Mouse (Mus musculus): Measurements from ENCODE around the gene Cryba4.

The Cryba4 gene

GRCm38 (mm10) chr5:112240761-112241160 lies 11.6 kb downstream of the Cryba4 start:
- DNase-seq (ENCODE audit: extremely low read depth, insufficient read length, low spot score), result peak; percentile 69

GRCm38 (mm10) chr5:112238781-112239482 lies 13.4 kb downstream of the Cryba4 start:
- no peak for DNase-seq (ENCODE audit: extremely low read depth, insufficient read length, low spot score)

- no peak for DNase-seq (ENCODE audit: extremely low read depth, insufficient read length, low spot score)
Measured at GRCm38 (mm10) chr5:112237866-112238570, 14.3 kb downstream of the Cryba4 start.

DNA sequence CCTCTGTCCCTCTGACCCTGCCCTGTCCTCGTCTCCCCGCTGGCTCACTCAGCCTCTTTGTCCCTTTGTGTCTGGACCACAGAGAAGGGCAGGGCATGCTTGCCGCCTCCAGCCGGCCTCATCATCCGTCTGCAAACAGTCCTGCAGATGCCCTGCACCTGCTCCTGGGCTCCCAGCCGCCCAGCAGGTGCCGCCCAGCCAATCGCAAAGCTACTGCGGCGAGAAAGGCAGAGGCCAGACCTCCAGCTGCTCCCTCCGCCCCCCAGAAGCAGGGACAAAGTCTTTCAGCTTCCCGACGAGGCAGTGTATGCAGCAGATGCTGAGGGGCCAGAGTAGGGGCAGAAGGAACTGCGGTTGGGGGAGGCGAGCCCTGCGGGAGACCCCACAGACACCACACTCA lies 14.9 kb downstream of the Cryba4 start:
- no peak for DNase-seq (ENCODE audit: extremely low read depth, insufficient read length, low spot score)

GRCm38 (mm10) chr5:112236631-112237030 lies 15.7 kb downstream of the Cryba4 start:
- no peak for DNase-seq (ENCODE audit: extremely low read depth, insufficient read length, low spot score)

DNA sequence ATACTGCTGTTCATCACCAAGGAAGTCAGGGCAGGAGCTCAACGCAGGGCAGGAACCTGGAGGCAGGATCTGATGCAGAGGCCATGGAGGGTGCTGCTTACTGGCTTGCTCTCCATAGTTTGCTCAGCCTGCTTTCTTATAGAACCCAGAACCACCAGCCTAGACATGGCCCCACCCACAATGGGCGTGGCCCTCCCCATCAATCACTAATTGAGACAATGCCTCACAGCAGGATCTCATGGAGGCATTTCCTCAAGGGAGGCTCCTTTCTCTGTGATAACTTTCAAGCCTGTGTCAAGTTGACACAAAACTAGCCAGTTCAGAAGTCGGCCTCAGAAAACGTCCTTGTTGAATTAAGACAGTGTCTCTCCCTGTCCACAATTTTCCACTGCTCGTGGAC lies 16.5 kb downstream of the Cryba4 start:
- DNase-seq (ENCODE audit: extremely low read depth, insufficient read length, low spot score), result no peak

DNA sequence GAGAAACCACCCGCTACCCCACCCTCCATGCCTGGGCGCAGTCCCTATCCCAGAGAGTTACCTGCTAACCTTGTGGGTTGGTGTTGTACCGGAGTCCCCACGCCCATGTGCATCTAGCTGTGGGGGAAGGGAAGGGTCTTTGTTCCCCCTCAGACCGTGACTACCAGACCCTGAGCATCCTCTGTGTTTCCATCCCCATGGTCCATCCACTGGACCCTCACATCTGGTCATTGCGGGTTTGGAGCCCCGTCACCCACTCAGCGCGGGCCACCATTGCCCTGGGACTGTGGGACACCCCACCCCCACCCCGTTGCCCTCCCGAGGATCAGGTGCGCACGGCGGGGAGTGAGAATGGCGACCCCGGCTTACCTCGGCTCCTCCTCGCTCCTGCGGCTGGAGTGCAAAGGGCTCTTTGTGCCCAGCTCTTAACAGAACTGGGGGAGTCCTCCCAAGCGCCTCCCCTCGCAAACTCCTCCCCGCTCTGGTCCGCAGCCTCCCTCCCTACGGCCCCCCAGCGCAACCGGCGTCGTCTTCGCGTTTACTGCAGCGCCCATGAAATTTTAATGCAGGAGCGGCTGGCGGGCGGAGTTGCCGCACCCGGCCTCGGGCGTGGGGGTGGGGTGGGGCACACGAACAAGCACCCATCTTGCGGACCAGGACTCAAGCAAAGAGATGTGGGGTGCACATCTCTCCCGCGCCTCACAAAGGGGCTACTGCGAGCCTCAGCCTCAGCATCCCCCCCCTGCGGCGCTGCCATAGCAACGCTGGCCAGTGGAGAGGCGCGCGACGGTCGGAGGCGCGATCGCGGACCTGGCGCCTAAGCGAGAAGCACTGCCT lies 23.9 kb downstream of the Cryba4 start:
- no peak for DNase-seq (ENCODE audit: extremely low read depth, insufficient read length, low spot score)

GRCm38 (mm10) chr5:112227898-112228239 lies 24.4 kb downstream of the Cryba4 start:
- no peak for DNase-seq (ENCODE audit: extremely low read depth, insufficient read length, low spot score)

DNA sequence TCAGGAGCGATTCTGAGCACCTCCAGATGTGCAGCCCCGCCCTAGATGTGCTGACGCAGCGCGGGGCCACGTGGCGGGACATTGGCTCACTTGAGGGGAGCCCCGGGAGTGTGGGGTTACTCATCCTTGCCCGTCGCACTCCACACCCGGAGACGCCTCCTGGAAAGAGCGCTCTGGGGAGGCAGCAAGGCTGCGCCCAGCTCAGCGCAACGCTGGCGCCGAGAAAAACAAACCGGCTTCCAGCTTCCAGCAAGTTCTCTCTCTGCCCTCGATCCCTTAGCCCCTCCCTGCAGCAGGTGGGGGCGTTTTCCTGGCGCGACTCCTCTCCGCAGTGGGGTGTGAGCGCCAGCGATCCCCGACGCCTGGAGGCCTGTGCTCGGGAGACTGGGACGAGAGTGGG lies 25.0 kb downstream of the Cryba4 start:
- DNase-seq (ENCODE audit: extremely low read depth, insufficient read length, low spot score), result no peak

GRCm38 (mm10) chr5:112225591-112225990 lies 26.7 kb downstream of the Cryba4 start:
- DNase-seq (ENCODE audit: extremely low read depth, insufficient read length, low spot score), result no peak

- DNase-seq (ENCODE audit: extremely low read depth, insufficient read length, low spot score), result no peak
Measured at GRCm38 (mm10) chr5:112220203-112220602, 32.1 kb downstream of the Cryba4 start.

- no peak for DNase-seq (ENCODE audit: extremely low read depth, insufficient read length, low spot score)
Measured at GRCm38 (mm10) chr5:112219398-112219797, 32.9 kb downstream of the Cryba4 start.

DNA sequence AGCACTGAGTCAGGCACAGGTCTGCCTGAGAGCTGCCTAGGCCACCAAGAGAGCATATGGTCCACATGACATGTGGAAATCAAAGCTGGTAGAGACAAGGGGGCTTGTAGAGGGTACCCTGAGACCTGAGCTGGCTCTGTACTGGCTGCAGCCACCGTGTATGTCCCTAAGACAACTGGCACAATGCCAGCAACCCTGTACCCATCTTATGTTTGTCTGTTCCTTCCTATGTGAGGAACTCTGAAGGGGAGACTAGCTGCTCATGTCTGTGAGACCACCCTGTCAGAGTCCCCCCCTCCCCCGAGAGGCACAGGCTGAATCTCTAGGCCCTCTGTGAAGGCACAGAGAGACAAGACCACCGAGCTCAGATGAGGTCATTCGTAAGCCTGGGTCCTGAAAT lies 33.6 kb downstream of the Cryba4 start:
- DNase-seq (ENCODE audit: extremely low read depth, insufficient read length, low spot score), result no peak

DNA sequence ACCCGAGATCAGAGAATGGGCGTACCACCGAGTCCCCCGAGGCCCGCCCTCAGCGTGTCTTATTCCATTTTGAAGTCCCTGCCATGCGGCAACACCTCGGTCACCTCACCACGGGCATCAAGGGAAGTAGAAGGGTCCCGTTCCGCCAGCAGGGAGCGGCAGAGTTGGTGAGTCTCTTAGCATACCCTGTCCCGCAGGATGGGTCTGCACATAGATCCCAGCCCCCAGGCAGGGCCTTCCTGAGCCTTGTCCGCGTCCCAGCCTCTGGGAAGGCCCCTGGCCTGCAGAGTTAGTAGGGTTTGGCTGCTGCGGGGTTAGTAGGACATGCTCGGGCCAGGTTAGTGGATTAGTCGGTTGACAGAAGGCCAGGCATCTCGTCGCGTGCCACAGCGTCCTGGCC lies 35.3 kb downstream of the Cryba4 start:
- no peak for DNase-seq (ENCODE audit: extremely low read depth, insufficient read length, low spot score)

GRCm38 (mm10) chr5:112216335-112216734 lies 36.0 kb downstream of the Cryba4 start:
- no peak for DNase-seq (ENCODE audit: extremely low read depth, insufficient read length, low spot score)

DNA sequence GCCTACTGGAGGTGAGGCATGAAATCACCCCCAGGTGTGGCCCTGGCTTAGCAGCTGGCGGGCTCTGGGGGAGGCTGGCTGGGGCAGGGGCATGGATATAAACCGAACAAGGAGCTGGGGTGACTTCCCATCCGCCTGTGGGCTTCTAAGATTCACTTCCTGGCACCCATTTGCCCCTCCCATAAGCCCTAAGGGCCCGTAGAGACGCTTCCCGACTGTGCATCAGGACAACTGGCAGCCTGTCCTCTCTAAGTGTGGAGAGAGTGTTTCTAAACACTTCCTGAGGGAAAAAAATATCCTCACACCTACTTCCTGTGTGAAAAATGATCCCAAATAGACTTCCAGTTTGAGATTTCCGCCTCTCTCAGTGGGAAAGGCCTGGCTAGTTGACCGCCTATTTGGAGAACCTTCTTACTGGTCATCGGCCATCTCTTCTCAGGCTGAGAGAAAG lies 36.5 kb downstream of the Cryba4 start:
- DNase-seq (ENCODE audit: extremely low read depth, insufficient read length, low spot score), result no peak

DNA sequence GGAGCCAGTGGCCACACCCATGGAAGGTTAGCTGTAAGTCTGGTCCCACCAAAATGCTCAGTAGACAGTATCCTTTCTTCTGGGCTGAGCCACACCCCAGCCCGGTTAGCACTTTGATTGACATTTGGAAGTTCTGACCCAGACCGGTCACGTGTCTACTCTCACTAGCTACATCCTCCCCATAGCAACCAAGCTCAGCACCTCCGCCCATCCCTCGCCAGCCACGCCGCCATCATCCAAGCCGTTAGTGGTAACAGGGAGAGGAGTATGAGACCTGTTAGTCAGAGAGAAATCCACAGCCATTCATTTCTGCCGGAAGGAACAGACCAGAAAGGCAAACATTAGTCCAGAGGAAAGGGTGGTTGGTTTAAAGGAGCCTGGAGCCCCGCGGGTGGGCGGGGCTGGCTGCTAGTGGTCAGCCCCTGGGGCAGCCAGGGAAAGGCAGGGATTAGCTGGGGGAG lies 37.0 kb downstream of the Cryba4 start:
- peak; percentile 27 for DNase-seq (ENCODE audit: extremely low read depth, insufficient read length, low spot score)

GRCm38 (mm10) chr5:112214419-112214818 lies 37.9 kb downstream of the Cryba4 start:
- no peak for DNase-seq (ENCODE audit: extremely low read depth, insufficient read length, low spot score)

- no peak for DNase-seq (ENCODE audit: extremely low read depth, insufficient read length, low spot score)
Measured at GRCm38 (mm10) chr5:112213331-112214240, 38.7 kb downstream of the Cryba4 start.

GRCm38 (mm10) chr5:112212711-112213264 lies 39.5 kb downstream of the Cryba4 start:
- DNase-seq (ENCODE audit: extremely low read depth, insufficient read length, low spot score), result no peak

All from 3134 (cell line).